Mouse (Mus musculus) CH12.LX (cell line): ENCODE data around the gene Zmat5.

ENCODE experiments used
- CHD2 ChIP-seq: IDR thresholded peaks from 2 replicates; pipeline ENCODE4 v1.6.1; 2011; ENCODE audit warnings: low read length, improper control_type of control experiment
- CTCF ChIP-seq, 2 experiments: IDR thresholded peaks in 1 of 2; conservative IDR thresholded peaks in 1 of 2; 2 replicates each; pipeline ENCODE4 v1.5.1; 2011 to 2012; ENCODE audit warnings: low read depth in 2 of 2, low read length in 2 of 2, improper control_type of control experiment in 1 of 2, inconsistent platforms in 1 of 2, mild to moderate bottlenecking in 1 of 2, moderate library complexity in 1 of 2
- EP300 ChIP-seq: IDR thresholded peaks from 2 replicates; pipeline ENCODE4 v1.6.1; 2011; ENCODE audit warnings: low read length, improper control_type of control experiment
- HCFC1 ChIP-seq: IDR thresholded peaks from 2 replicates; pipeline ENCODE4 v1.6.1; 2012; ENCODE audit warnings: low read depth, mild to moderate bottlenecking, inconsistent platforms, low read length, improper control_type of control experiment
- JUND ChIP-seq: conservative IDR thresholded peaks from 2 replicates; pipeline ENCODE4 v1.6.1; 2011; ENCODE audit warnings: low read depth, low read length, improper control_type of control experiment
- MEF2A ChIP-seq: IDR thresholded peaks from 2 replicates; pipeline ENCODE4 v1.6.1; 2014; ENCODE audit warnings: low read depth, mild to moderate bottlenecking, inconsistent platforms, low read length, improper control_type of control experiment, borderline replicate concordance
- POLR2A ChIP-seq: IDR thresholded peaks from 2 replicates; pipeline ENCODE4 v1.6.1; 2011; ENCODE audit warnings: low read depth, mild to moderate bottlenecking, improper control_type of control experiment, low read length
- POLR2AphosphoS2 ChIP-seq: IDR thresholded peaks from 2 replicates; pipeline ENCODE4 v1.6.1; 2011; ENCODE audit warnings: low read depth, low read length, improper control_type of control experiment
- TCF12 ChIP-seq: IDR thresholded peaks from 2 replicates; pipeline ENCODE4 v1.6.1; 2014; ENCODE audit warnings: low read depth, mild to moderate bottlenecking, inconsistent platforms, low read length, improper control_type of control experiment
- UBTF ChIP-seq: IDR thresholded peaks from 2 replicates; pipeline ENCODE4 v1.6.1; 2012; ENCODE audit warnings: low read depth, mild to moderate bottlenecking, inconsistent platforms, low read length, improper control_type of control experiment, moderate library complexity
- ZC3H11A ChIP-seq: IDR thresholded peaks from 2 replicates; pipeline ENCODE4 v1.6.1; 2012; ENCODE audit warnings: low read depth, mild to moderate bottlenecking, inconsistent platforms, low read length, improper control_type of control experiment

- TF ChIP-seq TCF12 (no peak), MEF2A (no peak), POLR2A (no peak), UBTF (no peak), CTCF (conservative IDR thresholded peaks at IDR 0.05 in 1 of 2, IDR thresholded peaks at IDR 0.05 in 1 of 2; ENCODE audit: low read depth in 2 of 2, low read length in 2 of 2) (no peak), POLR2AphosphoS2 (no peak), CHD2 (no peak), EP300 (no peak), ZC3H11A (no peak), HCFC1 (no peak), JUND (no peak)
These were observed 78.6 kb downstream of the Zmat5 start for GRCm38 (mm10) chr11:4783116-4783515.
